Mouse (Mus musculus) common myeloid progenitor, adult 5-6 weeks (primary cell): ENCODE data around the gene Cdca7l. TPM values are rescaled to one million over a fixed set of nuclear protein-coding genes. Genes with fewer than 3 reads are reported as not detected.
"Not testable (repeated sequence)": the region's sequence is repeated elsewhere in the genome, so short reads cannot be mapped to it uniquely, and the experiment has no call there.

Experiments used
- ATAC-seq: replicated peaks from 2 replicates; pipeline ENCODE4 v1.8.0; 2016; ENCODE audit warnings: low read depth, mild to moderate bottlenecking, moderate TSS enrichment, inconsistent platforms; ENCODE audit not compliant: poor library complexity, severe bottlenecking
- total RNA-seq: library from RNA; stranded (forward); fragments of 200-1000, 187-1606 nt; gene quantifications from 2 replicates; pipeline ENCODE4 v1.2.3, GENCODE M21; 2017

Cdca7l gene
- total RNA-seq, 1 experiment from 2014 or later = 181 TPM

DNA sequence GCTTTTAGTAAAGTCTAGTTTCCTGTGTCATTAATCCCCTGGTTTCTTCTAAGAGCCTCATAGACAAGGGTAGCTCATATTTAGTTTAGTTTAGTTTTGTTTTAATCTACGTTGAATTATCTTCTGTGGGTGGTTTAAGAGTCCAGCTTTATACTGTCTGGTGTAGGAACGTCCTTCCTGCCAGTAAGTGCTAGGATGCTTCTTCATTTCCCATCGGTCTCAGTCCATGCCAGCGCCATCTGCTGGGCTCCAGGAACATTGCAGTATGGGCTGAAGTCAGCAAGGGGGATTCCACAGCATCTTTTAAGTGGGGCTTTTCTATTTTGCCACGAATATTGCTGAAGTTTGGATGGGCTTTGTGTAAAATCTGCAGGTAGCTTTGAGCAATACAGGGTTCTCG is 49.2 kb downstream of the Cdca7l start:
- peak; percentile 96 for ATAC-seq

DNA sequence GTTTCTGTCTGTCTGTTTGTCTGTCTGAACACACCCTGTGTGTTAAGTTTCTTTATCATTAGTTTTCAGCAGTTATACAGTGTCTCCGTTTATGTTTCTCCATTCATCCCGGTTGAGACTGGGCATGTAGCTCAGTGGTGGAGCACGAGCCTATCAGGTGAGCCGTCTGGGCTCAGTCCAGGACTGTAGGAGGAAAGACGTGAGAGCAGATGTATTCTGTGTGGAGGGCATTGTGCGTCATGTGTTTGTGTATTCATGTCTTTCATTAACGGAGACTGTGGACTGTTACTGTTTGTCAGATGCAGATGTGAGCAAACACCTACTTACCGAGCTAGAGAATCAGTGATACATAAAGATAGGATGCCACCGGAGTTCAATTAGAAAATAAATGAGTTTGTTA is 52.9 kb downstream of the Cdca7l start:
- no peak for ATAC-seq

DNA sequence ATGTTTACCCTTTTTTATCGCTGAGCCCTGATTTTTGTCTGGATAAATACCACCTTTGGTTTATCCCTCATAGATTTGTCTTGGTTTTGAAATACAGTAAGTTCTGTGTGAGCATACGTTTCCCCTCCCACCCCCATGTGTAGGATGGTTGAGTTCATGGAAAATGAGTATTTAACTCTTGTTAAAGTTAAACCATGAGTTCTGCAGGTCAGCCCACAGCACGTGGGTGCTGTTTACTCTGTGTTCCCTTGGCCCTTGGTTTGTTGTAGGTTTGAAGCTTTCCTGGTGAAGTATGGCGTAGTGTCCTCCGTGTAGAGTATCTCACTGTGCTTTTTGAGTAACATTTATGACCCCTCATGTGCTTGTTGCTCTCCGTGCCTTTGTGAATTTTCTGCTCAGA is 53.8 kb downstream of the Cdca7l start:
- no peak for ATAC-seq

DNA sequence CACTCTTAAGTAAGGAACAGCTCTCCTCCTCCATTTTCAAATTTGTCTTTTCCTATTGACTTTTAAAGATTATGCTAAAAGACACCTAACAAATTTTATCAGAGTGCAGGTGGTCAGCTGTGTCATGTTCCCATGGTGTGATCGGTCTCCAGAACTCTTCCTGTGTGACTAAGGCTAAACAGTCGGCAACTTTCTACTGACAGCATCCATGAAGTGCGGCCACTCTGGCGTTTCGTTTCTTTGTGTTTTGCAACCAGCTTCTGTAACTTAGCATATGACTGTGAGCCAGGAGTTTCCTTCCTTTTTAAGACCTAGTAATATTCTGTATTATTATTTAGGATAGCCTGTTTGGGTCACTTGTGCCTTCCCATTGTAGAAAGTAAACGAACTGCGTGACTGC is 56.8 kb downstream of the Cdca7l start:
- 0 out of 2 replicates have a peak, but pooled peaks have one; percentile 11 for ATAC-seq

DNA sequence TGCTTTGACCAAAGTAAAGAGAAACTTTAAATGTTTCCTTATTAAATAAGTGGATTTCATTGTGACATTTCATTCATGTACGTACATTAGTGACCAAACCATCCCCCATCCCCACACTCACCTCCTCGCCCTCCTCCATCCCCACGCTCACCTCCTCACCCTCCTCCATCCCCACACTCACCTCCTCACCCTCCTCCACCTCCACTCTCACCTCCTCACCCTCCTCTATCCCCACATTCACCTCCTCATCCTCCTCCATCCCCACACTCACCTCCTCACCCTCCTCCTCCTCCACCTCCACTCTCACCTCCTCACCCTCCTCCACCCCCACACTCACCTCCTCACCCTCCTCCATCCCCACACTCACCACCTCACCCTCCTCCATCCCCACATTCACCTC is 57.2 kb downstream of the Cdca7l start:
- ATAC-seq = no peak

DNA sequence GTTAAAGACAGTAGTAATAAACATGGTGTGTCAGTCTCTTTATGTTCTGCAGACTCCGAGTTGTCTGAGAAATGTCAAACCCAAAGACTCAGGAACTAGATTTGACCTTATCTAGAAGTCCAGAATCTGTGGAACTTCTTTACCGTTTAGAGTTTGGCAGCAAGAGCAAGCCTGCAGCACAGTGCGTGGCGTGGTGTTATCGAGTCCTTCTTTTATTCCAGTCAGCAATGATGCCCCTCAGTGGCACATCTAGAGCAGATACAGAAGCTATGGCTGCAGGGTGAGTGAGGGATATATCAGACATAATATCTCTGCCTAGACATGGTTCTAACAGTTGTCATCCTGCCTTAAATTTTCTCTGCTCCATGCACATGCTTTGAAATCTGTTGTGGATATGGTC is 58.6 kb downstream of the Cdca7l start:
- peak; percentile 57 for ATAC-seq

DNA sequence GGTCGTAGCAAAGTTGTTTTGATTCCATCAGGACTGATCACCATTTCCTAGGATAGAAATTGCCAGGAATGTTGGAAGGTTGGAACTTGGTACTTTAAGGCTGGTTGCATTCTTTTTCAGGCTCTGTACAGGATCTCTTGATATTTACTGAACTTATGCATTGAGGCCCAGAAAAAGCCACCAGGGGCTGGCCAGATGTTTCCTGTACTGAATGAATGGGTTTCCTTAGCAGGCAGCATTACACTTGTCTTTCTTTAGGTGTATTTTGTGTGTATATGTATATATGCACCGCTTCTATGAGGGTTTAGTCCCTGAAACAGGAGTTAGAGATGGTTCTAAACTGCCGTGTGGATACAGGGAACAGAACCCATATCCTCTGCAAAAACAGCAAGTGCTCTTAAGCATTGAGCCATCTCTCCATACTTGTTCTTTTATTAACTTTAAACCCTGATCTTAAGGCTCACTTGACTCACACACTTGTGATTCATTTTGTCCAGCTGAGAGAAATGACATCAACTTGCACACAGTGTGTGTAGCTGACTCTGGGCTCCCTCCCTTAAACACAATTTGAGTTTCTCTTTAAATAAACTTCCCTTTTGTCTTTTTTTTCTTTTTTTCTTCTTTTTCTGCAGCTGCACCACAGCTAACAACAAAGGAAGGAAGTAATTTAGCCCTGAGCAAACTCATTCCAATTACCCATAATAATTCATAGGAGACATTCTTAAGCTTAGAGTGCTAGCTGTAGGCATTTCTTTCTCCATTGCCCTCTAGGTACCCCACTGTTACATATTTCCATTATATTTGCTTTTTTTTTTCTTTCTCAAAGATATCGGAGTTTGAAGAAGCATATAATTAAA is 63.8 kb downstream of the Cdca7l start:
- 0 out of 2 replicates have a peak, but pooled peaks have one; percentile 22 for ATAC-seq

DNA sequence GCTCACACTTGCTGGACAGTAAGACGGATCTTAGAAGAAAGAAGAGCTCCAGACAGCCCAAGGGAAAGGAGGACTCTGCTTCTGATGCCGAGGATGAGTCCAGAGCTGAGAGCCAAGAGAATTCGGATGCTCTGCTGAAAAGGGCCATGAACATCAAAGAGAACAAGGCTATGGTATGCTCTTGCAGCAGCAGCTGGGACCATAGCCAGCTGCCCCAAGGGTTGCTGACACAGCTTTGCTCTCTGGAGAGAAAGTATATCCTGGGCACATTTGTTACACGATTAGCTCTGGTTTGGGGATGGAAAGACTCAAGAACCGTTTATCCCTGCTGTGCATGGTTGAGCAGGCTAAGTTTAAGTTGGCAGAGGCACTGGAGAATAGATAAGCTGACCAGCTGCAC is 68.2 kb downstream of the Cdca7l start:
- no peak for ATAC-seq

DNA sequence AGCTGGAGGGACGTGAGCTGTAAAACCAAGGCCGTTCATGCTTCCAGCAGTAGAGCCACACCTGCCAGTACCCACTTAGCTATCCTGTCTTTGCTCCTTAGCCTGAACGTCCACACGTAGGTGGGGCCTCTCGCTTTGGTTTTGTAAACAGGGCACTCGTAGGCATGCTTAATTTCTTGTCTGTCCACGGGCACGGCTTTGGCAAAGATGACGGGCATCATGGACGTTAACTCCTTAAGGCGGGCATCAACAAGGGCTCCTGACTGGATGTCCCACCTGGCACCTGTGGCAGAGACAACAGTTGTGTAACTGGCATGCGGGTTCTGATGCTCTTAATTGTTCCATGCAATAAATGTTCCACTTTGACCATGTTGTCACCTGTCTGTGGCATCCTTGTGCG is 74.3 kb downstream of the Cdca7l start:
- ATAC-seq = no peak

DNA sequence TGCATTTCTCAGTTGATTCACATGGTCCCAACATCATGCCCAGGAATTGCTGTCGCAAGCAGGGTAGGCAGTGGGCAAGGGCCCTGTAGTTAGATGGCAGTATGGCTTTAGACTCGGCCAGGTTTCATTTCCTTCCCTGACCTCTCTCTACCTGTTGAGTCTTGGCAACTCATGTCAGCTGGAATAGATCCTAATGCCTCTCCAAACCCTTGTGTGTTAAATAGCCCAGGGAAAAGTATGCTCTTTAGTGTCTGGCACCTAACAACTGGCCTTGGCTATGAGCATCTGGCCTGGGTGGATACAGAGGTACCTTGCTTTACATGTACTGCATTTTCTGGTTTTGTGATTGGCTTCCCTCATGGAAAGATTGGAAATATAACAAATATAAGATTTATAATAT is 80.5 kb downstream of the Cdca7l start:
- ATAC-seq = no peak

DNA sequence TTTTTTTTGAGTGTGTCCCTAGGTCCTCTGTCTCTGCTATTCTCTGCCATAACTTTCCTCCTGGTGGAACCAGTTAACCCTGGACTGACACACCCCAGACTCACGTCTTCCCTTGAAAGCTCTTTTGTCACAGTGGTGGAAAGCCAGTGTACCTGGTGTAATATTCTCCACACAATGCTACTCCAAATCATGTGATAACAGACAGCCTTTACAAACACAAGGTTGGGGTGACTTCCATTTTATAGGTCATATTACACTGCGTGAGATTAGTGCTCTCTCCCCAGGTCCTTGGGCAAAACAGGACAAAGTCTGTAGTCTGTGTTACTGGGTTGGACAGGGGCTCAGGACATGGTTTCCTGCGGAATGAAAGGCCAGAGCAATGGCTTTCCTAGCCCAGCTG is 83.3 kb downstream of the Cdca7l start:
- ATAC-seq = no peak

DNA sequence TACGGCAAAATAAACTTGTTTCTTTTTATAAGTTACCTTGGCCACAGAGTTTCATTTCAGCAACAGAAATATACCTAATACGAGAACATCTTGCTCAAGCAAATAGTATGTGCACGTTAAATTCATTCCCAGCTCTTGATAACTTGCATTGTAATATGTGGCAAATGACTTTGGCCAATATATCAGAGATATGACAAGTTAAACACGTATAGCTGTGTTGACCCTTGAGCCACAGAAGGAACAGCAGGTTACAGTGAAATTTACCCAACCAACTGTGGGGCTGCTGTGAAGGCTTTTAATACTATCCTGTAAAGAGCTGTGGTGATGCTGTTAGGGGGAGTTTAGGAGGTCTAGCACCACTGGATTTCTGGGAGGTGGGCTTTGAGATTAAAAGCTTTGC is 96.7 kb downstream of the Cdca7l start:
- ATAC-seq = not testable (repeated sequence)

DNA sequence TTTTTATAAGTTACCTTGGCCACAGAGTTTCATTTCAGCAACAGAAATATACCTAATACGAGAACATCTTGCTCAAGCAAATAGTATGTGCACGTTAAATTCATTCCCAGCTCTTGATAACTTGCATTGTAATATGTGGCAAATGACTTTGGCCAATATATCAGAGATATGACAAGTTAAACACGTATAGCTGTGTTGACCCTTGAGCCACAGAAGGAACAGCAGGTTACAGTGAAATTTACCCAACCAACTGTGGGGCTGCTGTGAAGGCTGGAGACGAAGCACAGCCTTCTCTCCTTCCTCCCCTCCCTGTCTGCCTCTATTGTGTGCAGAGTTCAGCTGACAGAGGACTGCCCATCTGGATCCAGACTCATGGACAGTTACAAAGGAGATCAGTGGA is 97.3 kb downstream of the Cdca7l start:
- ATAC-seq = not testable (repeated sequence)

DNA sequence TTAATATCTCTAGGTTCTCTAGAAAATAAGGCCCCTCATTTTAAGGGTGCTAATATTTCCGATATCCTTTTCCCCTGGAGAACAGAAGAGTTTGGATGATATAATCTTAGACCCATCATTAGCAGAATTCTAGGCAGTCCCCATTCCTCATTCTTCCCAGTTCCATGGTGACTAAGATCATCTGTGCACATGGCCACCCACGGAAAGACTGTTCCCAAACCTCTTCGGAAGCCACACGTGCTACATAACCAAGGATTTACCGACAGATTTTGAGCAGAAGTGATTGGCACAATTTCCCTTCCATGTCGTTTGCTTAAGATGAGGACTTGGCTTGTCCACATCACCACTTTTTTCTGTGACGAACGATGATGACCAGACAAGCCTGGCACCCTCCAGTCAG is 99.6 kb downstream of the Cdca7l start:
- ATAC-seq = no peak

DNA sequence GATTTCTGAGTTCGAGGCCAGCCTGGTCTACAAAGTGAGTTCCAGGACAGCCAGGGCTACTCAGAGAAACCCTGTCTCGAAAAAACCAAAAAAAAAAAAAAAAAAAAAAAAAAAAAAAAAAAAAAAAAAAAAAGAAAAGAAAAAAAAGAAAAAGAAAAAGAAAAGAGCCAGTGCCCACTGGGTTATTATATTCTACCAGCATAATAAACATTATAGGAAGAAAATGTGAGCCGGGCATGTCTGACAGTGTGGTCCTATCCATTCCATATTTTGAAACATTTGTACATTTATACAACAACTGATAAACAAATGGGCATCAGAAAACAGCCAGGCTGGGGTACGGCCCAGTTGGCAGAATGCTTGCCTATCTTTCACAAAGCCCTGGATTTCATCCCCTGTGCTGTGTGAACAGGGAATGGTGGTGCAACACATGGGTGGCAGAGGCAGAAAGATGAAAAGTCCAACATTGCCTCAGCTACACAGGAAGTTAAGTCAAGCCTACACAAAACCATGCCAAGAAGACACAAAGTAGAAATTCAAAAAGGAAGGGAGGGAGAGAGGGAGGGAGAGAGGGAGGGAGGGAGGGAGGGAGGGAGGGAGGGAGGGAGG is 101.2 kb downstream of the Cdca7l start:
- not testable (repeated sequence) for ATAC-seq

DNA sequence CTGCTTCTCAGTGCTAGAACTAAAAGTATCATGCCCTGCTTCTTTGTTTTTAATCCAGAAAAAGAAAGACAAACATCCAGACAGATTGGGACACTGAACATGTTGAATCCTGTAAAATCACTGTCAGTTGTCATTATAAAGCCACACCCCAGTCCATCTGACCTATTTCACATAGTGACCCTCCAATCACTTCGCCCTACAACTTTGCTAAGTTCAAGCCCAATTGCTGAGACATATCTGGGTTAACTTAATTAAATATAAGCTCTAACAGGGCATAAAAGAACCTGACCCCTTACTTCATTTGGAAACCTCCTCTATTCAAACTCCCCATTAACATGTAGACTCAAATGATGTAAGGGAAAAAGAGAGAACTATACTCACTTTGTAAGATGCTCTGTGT is 107.3 kb downstream of the Cdca7l start:
- no peak for ATAC-seq

DNA sequence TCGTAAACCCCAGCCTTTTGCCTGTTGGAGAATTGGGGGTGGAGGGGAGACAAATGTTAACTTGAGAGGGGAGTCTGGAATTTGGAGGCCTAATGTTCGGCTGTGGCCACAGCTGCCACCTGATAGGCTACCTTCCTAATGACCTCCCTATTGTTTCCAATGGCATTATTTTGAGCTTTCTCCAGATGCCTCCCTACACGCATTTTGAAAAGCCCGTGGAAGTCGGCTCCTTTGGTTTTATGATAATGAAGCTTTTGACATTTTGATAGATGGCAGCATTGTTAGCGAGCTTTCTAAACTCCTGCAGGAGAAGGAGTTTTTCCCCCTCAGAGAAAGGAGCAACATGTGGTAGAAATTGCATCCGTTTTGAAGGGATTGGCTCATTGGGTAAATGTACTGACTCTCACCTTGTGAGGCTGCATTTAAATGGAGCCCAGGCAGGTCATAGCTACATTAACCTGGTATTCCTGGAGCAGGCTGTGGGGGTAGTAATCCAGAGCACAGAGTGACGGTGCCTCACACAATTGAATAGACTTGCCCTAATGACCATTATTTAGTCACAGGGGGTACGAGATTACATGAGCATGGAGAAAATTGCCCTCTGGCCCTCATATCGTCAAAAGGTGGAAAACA is 110.6 kb downstream of the Cdca7l start:
- no peak for ATAC-seq

DNA sequence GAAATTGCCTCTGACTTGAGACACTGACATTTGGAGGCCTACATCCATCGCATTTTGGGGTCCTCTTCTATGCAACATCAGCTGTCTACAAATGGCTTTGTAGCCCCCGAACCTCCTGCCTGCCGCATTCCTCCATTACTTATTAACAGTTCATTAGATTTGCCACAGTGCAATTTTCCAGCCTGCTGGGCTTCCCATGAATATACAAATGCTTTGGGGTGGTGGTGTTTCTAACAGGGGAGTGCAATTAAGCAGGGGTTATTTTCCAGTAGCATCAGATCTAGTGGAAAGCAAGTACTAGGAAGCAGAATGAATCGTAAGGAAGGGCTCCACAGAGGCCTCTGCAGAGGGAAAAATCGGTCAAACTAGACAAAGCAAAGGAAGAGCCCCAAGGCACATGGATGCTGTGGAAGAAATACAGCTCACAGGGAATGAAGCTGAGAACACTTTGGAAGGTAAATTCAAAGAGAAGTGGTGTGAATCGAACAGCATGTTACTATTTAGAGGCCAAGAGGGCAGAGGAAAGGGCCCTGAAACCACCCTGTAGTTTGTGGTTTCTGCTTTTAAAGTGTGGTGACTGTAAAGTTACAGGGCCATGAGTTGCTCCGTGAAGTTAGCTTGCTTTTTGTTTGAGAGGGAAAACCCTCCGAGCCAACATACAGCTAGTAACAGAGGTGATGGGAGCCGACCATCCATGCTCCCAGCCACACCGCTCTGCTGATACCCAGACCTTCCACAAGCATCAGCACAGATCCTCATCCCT is 111.9 kb downstream of the Cdca7l start:
- ATAC-seq = peak; percentile 47
